Mouse (Mus musculus): ENCODE data around the gene Synj1.

GRCm38 (mm10) chr16:90999827-91000226, 11.3 kb downstream of the Synj1 start:
- TF ChIP-seq CTCF (IDR thresholded peaks at IDR 0.05; ENCODE audit: low read depth) (no peak), EP300 (optimal IDR thresholded peaks at IDR 0.05) (no peak)
